Mouse (Mus musculus) midbrain, embryonic 16.5 days (tissue): ENCODE data around the gene Caskin2. TPM values are rescaled to one million over a fixed set of nuclear protein-coding genes. Genes with fewer than 3 reads are reported as not detected.
"Not testable (repeated sequence)": the region's sequence is repeated elsewhere in the genome, so short reads cannot be mapped to it uniquely, and the experiment has no call there.

Experiments used
- ATAC-seq: fragments of 200-750 bp; cut with Nextera tagmentation; 2 replicates; pipeline ENCODE4 v1.8.0; 2017; ENCODE audit warnings: moderate TSS enrichment
- H3K27ac ChIP-seq: fragments of 300-500 bp; sonication (generic); 2 replicates; pipeline ENCODE4 v1.5.1; 2014; ENCODE audit warnings: mild to moderate bottlenecking, low read length, mixed read lengths
- H3K27me3 ChIP-seq: fragments of 300-500 bp; sonication (generic); 2 replicates; pipeline ENCODE4 v1.6.1; 2014; ENCODE audit warnings: low read depth, low read length, mixed read lengths; ENCODE audit not compliant: control insufficient read depth, insufficient read depth
- H3K36me3 ChIP-seq: fragments of 300-500 bp; sonication (generic); 2 replicates; pipeline ENCODE4 v1.6.1; 2014; ENCODE audit warnings: mild to moderate bottlenecking, low read length, moderate library complexity, mixed read lengths; ENCODE audit not compliant: control insufficient read depth, insufficient read depth
- H3K4me1 ChIP-seq: fragments of 300-500 bp; sonication (generic); 2 replicates; pipeline ENCODE4 v1.6.1; 2014; ENCODE audit warnings: mild to moderate bottlenecking, low read length, mixed read lengths; ENCODE audit not compliant: control insufficient read depth, insufficient read depth
- H3K4me2 ChIP-seq: fragments of 300-500 bp; sonication (generic); 2 replicates; pipeline ENCODE4 v1.6.1; 2014; ENCODE audit warnings: mild to moderate bottlenecking, low read length, mixed read lengths
- H3K4me3 ChIP-seq: fragments of 300-500 bp; sonication (generic); 2 replicates; pipeline ENCODE4 v1.5.1; 2014; ENCODE audit warnings: low read depth, mild to moderate bottlenecking, low read length, moderate library complexity, mixed read lengths
- H3K9ac ChIP-seq: fragments of 300-500 bp; sonication (generic); 2 replicates; pipeline ENCODE4 v1.6.1; 2014; ENCODE audit warnings: low read depth, low read length, mixed read lengths
- H3K9me3 ChIP-seq: fragments of 300-500 bp; sonication (generic); replicated peaks from 2 replicates; pipeline ENCODE4 v1.6.1; 2014; ENCODE audit warnings: mild to moderate bottlenecking, low read length, mixed read lengths; ENCODE audit not compliant: control insufficient read depth, poor library complexity, severe bottlenecking
- WGBS: fragments of 180-500 bp; shearing (Covaris S2); extraction: QIAGEN DNeasy Blood & Tissue Kit; methylation state at CpG from one replicate; pipeline ENCODE4 v1.1.7; 2014; 5-methylcytosine and 5-hydroxymethylcytosine counted together
- polyA plus RNA-seq: library from polyadenylated mRNA; unstranded; fragments of >200 nt; fragmentation: Nextera tagmentation; extraction: Ambion mirVana; gene quantifications from 2 replicates; pipeline ENCODE4 v1.2.1, GENCODE M21; 2015

The Caskin2 gene
- 7.6 and 8.9 TPM in 2 replicates for polyA plus RNA-seq

- Histone ChIP-seq H3K9ac (peak within 1 kb of the TSS; percentile 85), H3K36me3 (no peaks in the 10 kb centered on the region), H3K4me1 (peaks cover 37% of the 10 kb centered on the region), H3K4me2 (peak within 1 kb of the TSS; percentile 91), H3K27ac (peak within 1 kb of the TSS; percentile 63; the same call in 1 of the 2 replicates), H3K27me3 (no peaks in the 10 kb centered on the region), H3K9me3 (no peaks in the 10 kb centered on the region), H3K4me3 (peak within 1 kb of the TSS; percentile 82)
- peak; percentile 87 for ATAC-seq
- 0% methylated on average over 40 of the region's 44 CpGs for WGBS
These were observed at the start of gene Caskin2 for GRCm38 (mm10) chr11:115813507-115814296. Caskin2 (minus strand) TSS chr11:115813639.

GRCm38 (mm10) chr11:115859143-115859945 is 45.9 kb upstream of the Caskin2 start:
- H3K9me3 ChIP-seq: no peaks in the 10 kb centered on the region
- WGBS: 2% methylated on average over 74 of the region's 75 CpGs
- H3K4me2 ChIP-seq: peak overlapping the region; percentile 49
- H3K27me3 ChIP-seq: peaks cover 43% of the 10 kb centered on the region
- peak; percentile 39; the same call in 1 of the 2 replicates for ATAC-seq
- peak overlapping the region; percentile 29 for H3K4me3 ChIP-seq
- H3K9ac ChIP-seq: 0 out of 2 replicates have a peak overlapping the region, but pooled peaks have one; percentile 23
- peaks cover 4% of the 10 kb centered on the region; the same call in 1 of the 2 replicates for H3K4me1 ChIP-seq
- no peaks in the 10 kb centered on the region for H3K36me3 ChIP-seq
- H3K27ac ChIP-seq: no peak overlapping the region

GRCm38 (mm10) chr11:115858354-115858753 is 44.9 kb upstream of the Caskin2 start, which contains the start of gene Myo15b:
Myo15b (plus strand) TSS chr11:115858406.
- WGBS: 12% methylated on average over 27 of the region's 27 CpGs
- no peak for ATAC-seq
- 0 out of 2 replicates have a peak within 1 kb of the TSS, but pooled peaks have one; percentile 13 for H3K9ac ChIP-seq

GRCm38 (mm10) chr11:115857936-115858335 is 44.5 kb upstream of the Caskin2 start:
- Histone ChIP-seq H3K9me3 (no peaks in the 10 kb centered on the region), H3K9ac (no peak overlapping the region), H3K4me3 (no peak overlapping the region), H3K4me1 (peaks cover 4% of the 10 kb centered on the region; the same call in 1 of the 2 replicates), H3K27me3 (peaks cover 40% of the 10 kb centered on the region), H3K4me2 (no peak overlapping the region), H3K27ac (no peak overlapping the region), H3K36me3 (no peaks in the 10 kb centered on the region)
- no peak for ATAC-seq
- 44% methylated on average over 13 of the region's 13 CpGs for WGBS

More at GRCm38 (mm10) chr11:115858354-115858753, 44.9 kb upstream of the Caskin2 start, which contains the start of gene Myo15b:
- H3K4me2 ChIP-seq: peak within 1 kb of the TSS; percentile 49
- H3K9me3 ChIP-seq: no peaks in the 10 kb centered on the region
- peak within 1 kb of the TSS; percentile 29 for H3K4me3 ChIP-seq
- H3K36me3 ChIP-seq: no peaks in the 10 kb centered on the region
- no peak within 1 kb of the TSS for H3K27ac ChIP-seq
- peaks cover 43% of the 10 kb centered on the region for H3K27me3 ChIP-seq
- peaks cover 4% of the 10 kb centered on the region; the same call in 1 of the 2 replicates for H3K4me1 ChIP-seq

- WGBS: 95% methylated on average over 4 of the region's 4 CpGs
- peaks cover 38% of the 10 kb centered on the region for H3K27me3 ChIP-seq
- H3K9me3 ChIP-seq, H3K36me3 ChIP-seq, H3K4me1 ChIP-seq, H3K27ac ChIP-seq, H3K4me2 ChIP-seq, H3K9ac ChIP-seq, H3K4me3 ChIP-seq, ATAC-seq: not testable (repeated sequence)
These were observed 43.7 kb upstream of the Caskin2 start for GRCm38 (mm10) chr11:115857146-115857545.

- Histone ChIP-seq H3K4me3 (no peak overlapping the region), H3K27ac (no peak overlapping the region), H3K9me3 (no peaks in the 10 kb centered on the region), H3K27me3 (peaks cover 23% of the 10 kb centered on the region), H3K36me3 (no peaks in the 10 kb centered on the region), H3K4me1 (peaks cover 4% of the 10 kb centered on the region; the same call in 1 of the 2 replicates), H3K9ac (no peak overlapping the region), H3K4me2 (no peak overlapping the region)
- WGBS: 82% methylated on average over 6 of the region's 6 CpGs
- no peak for ATAC-seq
These were observed 41.2 kb upstream of the Caskin2 start for GRCm38 (mm10) chr11:115854674-115855073.

GRCm38 (mm10) chr11:115845819-115846218 is 32.4 kb upstream of the Caskin2 start:
- 95% methylated on average over 2 of the region's 2 CpGs for WGBS
- Histone ChIP-seq H3K4me1 (no peaks in the 10 kb centered on the region), H3K9me3 (no peaks in the 10 kb centered on the region), H3K4me3 (no peak overlapping the region), H3K27me3 (no peaks in the 10 kb centered on the region), H3K27ac (no peak overlapping the region), H3K4me2 (no peak overlapping the region), H3K9ac (no peak overlapping the region), H3K36me3 (no peaks in the 10 kb centered on the region)
- ATAC-seq: no peak

GRCm38 (mm10) chr11:115844240-115844639 is 30.8 kb upstream of the Caskin2 start:
- no peaks in the 10 kb centered on the region for H3K4me1 ChIP-seq
- H3K27ac ChIP-seq: no peak overlapping the region
- no peak overlapping the region for H3K9ac ChIP-seq
- H3K9me3 ChIP-seq: no peaks in the 10 kb centered on the region
- no peak for ATAC-seq
- no peak overlapping the region for H3K4me2 ChIP-seq
- H3K4me3 ChIP-seq: no peak overlapping the region
- no peaks in the 10 kb centered on the region for H3K36me3 ChIP-seq
- no peaks in the 10 kb centered on the region for H3K27me3 ChIP-seq
- WGBS: 70% methylated on average over 8 of the region's 8 CpGs
